Mouse (Mus musculus): Measurements from ENCODE around the gene Ebf3. TPM values are rescaled to one million over a fixed set of nuclear protein-coding genes. Genes with fewer than 3 reads are reported as not detected.

Ebf3 gene
- total RNA-seq, 2 experiments from 2014 or later, result 0.30 to 0.63 TPM

- no peak for DNase-seq (ENCODE audit: low spot score in 2 of 2)
These were observed 1.9 kb downstream of the Ebf3 start for GRCm38 (mm10) chr7:137312166-137312932.

GRCm38 (mm10) chr7:137311341-137312110, 2.7 kb downstream of the Ebf3 start:
- DNase-seq (ENCODE audit: low spot score in 2 of 2), result no peak

DNA sequence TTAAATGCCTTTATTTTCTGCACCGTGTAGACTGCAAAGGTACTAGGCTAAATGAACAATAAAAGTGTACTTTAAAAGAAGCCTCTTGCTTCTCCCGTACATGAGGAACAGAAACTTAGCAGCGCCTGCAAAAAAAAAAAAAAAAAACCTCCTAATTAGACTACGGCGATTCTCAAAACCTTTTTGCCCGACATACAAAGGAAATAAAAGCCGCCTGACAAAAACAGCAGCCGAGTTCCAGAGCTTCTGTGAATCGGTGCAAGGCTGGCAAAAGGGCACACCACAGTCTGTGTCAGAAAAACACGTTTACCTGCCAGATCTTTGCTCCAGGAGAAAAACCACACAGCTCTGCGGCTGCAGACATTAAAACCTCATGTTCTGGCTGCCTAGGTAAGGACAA, 3.4 kb downstream of the Ebf3 start:
- no peak for DNase-seq (ENCODE audit: low spot score in 2 of 2)

GRCm38 (mm10) chr7:137310091-137310761, 4.0 kb downstream of the Ebf3 start:
- DNase-seq (ENCODE audit: low spot score in 2 of 2), result no peak

- no peak for DNase-seq (ENCODE audit: low spot score in 2 of 2)
These were observed 4.9 kb downstream of the Ebf3 start for GRCm38 (mm10) chr7:137309071-137310066.

DNA sequence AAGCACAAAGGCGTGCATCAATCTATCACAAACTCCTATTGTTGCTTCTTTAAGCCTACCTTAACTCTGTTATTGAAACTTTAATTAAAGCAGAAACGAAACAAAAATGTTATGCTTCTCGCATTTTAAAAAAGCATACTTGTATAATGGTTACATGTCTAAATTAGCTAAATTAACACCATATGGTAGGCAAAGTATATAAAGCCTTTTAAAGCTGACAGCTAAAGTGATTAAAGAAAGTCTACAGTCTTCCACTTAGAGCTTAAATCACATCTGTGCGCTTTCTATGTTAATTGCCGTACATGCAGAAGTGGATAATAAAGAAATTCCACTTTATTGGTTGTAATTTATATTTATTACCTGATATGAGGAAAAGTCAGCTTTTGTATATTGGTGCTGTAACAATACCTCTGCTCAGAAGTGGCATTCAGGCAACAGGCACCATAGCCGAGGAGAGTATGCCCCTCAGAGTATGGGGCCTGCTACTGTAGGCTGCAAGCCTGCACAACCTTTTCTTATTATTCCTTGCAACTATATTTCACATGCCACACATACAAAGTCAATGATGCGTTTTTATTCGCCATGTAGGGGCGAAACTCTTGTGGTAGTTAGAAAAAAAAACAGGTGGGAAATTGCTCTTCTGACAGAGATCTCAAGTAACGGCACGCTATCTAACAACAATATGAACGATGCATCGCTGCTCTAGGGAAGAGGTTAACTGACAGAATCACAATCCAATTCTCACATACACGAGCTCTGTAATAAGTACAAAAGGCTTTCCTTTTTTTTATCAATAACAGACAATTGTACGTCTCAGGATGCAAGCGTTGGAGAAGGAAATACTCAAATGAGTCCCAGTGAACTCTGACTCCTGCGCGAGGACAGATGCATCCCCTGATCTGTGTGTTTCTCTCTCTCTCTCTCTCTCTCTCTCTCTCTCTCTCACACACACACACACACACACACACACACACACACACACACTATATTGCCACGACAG, 5.9 kb downstream of the Ebf3 start:
- DNase-seq (ENCODE audit: low spot score in 2 of 2), result no peak

DNA sequence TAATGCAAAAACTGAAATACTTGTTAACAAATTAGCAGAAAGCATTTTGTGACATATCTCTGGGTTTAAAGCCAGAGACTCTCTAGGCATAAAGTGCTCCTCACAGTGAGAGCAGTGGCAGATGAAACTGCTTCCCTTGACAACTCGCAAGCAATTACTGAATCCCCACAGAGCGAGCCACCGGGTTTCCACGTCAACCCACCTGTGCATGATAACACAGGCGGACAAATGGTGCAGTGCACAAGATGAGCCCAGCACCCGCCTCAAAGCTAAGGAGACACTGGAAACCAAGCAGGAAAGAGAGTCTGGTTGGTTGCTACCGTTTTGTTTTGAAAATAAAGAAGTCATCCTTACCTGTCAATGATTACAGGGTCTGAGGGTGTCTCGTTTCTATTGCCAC, 7.1 kb downstream of the Ebf3 start:
- no peak for DNase-seq (ENCODE audit: low spot score in 2 of 2)

- DNase-seq (ENCODE audit: low spot score in 2 of 2), result no peak
These were observed 8.1 kb downstream of the Ebf3 start for GRCm38 (mm10) chr7:137306127-137306526.

DNA sequence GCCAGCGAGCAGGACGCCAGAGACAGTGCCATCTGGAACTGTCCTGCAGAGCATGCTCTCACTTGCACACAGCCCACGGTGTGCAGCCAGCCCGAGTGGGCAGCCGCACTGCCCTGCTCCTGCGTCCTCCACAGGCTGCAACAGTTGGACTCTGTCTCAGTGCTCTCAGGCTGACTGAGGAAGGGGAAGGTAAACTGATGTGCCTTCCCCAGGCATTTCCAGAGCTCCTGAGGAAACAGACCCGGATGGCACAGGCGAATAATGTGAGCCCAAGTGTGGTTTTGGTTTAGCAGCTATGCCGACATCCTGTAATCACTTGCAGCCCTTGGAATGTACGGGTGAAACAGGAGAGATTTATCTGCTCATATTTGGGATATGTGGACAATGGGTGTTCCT, 10.5 kb downstream of the Ebf3 start:
- no peak for DNase-seq (ENCODE audit: low spot score in 2 of 2)

DNA sequence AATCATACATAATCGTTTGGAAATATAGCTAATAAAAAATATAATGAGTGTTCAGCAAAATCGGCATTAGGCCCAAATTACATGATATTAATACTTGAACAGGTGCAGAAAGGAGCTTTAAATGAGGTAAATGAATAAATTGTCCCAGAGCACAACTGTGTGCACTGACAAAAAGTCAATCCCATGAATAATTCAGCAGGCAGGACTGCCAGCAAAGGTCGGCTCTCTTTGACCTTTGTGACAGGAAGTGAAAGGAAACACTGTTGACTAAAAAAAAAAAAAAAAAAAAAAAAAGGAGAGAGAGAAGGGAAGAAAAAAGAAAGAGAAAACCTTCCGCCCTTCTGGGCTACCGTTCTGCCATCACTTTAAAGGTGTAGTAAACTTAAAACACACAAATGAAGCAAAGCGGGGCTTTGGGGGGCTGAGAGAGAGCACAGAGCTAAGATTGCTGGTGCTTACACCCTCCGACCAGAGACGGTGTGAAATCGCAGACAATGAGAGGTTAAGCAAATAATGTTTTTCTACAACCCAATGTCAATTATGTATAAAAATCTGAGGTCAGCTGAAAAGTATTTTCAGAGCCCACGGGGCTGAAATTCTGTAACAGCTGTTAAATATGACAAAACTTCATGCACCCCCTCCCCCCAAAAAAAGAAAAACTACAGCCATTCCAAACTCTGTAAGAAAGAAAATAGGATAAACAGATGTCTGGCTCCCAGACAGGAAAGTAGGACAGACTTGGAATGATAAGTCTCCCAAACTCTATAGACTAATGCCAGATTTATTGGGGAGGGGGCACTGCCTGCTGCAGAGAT, 11.1 kb downstream of the Ebf3 start:
- no peak for DNase-seq (ENCODE audit: low spot score in 2 of 2)

- DNase-seq (ENCODE audit: low spot score in 2 of 2), result no peak
These were observed 12.1 kb downstream of the Ebf3 start for GRCm38 (mm10) chr7:137302161-137302560.

DNA sequence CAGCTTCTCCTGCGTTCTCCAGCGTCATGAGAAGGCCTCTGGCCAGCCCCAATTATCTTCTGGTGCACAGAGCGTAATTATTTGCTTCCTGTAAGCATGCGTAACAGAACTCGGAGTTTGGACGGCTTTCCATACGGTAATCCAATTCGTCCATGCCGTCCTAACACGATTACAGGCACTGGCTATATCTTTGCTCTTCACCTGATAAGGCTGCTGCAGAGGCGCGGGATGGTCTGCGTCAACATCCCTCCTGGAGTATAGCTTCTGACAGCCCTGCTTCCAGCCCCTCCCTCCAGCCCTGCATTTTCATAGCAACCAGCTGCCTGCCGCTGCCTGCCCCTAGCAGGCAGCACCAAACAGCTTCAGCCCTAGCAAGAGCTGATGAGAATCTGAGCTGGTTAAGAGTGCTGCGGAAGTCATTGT, 12.9 kb downstream of the Ebf3 start:
- DNase-seq (ENCODE audit: low spot score in 2 of 2), result no peak

- no peak for DNase-seq (ENCODE audit: low spot score in 2 of 2)
These were observed 13.4 kb downstream of the Ebf3 start for GRCm38 (mm10) chr7:137300826-137301225.

DNA sequence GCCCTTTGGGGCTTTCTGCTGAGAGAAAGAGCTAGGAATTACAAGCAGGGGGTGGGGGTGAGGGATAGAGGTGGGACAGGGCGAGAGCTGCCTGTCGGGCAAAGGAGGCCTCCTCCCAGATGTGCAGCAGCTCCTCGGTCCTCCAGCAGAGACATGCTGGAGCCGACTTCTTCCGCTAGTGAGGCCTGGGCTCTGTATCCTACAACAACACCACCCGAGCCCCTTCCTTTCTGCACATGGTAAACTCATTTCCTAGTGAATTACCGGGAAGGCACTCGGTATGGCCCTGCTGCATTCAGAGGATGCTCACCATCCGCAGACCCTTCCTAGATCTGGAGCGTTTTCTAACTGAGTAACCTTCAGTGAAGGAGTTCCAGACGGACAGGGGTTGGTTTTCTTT, 14.1 kb downstream of the Ebf3 start:
- DNase-seq (ENCODE audit: low spot score in 2 of 2), result no peak

- no peak for DNase-seq (ENCODE audit: low spot score in 2 of 2)
These were observed 16.5 kb downstream of the Ebf3 start for GRCm38 (mm10) chr7:137297594-137298381.

DNA sequence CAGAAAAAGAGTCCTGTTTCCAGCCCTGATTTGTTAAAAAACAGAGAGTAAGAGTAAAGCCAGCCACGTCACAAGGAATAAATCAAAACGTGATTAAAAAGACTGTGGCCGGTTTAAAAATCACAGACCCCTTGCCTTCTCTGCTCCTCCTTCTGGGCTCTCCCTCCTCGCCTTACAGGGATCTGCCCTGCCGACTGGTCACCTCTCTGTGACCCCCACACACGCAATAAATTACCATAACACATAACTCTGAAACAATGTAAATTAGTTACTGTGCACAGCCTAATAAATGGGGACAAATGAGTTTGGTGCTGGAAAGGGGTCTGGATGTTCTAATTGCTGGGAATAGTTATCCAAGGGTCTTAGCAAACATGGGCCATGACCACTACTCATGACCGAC, 17.1 kb downstream of the Ebf3 start:
- DNase-seq (ENCODE audit: low spot score in 2 of 2), result no peak

- DNase-seq (ENCODE audit: low spot score in 2 of 2), result no peak
These were observed 18.6 kb downstream of the Ebf3 start for GRCm38 (mm10) chr7:137295612-137296011.

GRCm38 (mm10) chr7:137294446-137294845, 19.8 kb downstream of the Ebf3 start:
- no peak for DNase-seq (ENCODE audit: low spot score in 2 of 2)

All from left cerebral cortex, adult 18-20 months (tissue).